Mouse (Mus musculus): ENCODE data around the gene Vrtn.

Vrtn gene

GRCm38 (mm10) chr12:84689051-84689450 lies 48.2 kb downstream of the Vrtn start:
- DNase-seq (ENCODE audit: low read depth), result no peak

- DNase-seq (ENCODE audit: low read depth), result no peak
Observed at GRCm38 (mm10) chr12:84691347-84691746, 50.5 kb downstream of the Vrtn start.

GRCm38 (mm10) chr12:84692141-84692540 lies 51.3 kb downstream of the Vrtn start:
- no peak for DNase-seq (ENCODE audit: low read depth)

GRCm38 (mm10) chr12:84698319-84699081 lies 57.7 kb downstream of the Vrtn start, which contains the start of gene Syndig1l:
TSS of gene Syndig1l (minus strand) at chr12:84698831.
- peak; percentile 32 for DNase-seq (ENCODE audit: low read depth)

All from naive thymus-derived CD4-positive, alpha-beta T cell, adult 2 months (primary cell).